9 mouse cellular contexts compared by ENCODE assay signal in the genomic region with DNA sequence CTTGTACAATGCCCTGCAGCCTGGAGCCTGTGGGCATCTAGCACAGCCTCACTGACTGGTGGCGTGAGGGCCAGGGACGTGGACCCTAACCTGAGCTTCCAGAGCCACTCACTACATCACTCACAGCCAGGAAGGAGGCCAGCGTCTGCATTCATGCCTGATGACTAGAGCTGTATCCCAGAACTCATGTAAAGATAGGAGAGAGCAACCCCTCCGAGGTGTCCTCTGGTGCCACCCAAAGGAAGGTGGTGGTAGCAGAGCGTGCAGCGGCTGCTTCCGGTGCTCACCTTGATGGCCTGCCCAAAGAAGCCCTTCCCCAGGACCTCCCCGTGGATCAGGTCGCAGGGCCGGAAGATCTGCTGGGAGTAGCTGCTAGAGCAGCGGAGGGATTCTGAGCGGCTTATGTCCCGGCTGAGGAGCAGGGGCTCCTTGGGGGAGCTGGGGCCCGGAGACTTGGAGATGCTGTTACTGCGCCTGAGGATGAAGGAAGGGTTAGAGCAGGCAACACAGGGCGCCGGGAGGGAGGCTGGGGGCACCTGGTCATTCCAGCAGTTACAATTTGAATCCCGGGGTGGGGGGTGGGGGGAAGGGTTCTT. TPM values are rescaled to one million over a fixed set of nuclear protein-coding genes. Genes with fewer than 3 reads are reported as not detected.
DNase-seq lines count a peak whose midpoint lies in the region; ATAC-seq and TF ChIP-seq lines count a peak whose summit lies in the region.
"Had no signal": no experiment of that assay in that cellular context is flagged by ENCODE, and none has a peak within 500 bp of the region (broad histone marks: within the 10 kb centered on the region; RNA-seq: fewer than 3 reads in every experiment).

No protein-coding gene starts in this region.

- peaks cover 8% of the 10 kb centered on the region for H3K4me1 ChIP-seq in heart, adult 2 months (ENCODE audit: control insufficient read depth, insufficient read depth, low read length)
- H3K4me1 ChIP-seq in lung, postnatal 0 days (ENCODE audit: insufficient read depth, low read depth, low read length), result peaks cover 13% of the 10 kb centered on the region
- H3K4me1 ChIP-seq in lung, adult 2 months (ENCODE audit: control insufficient read depth, insufficient read depth, low read length), result peaks cover 5% of the 10 kb centered on the region

- intact Hi-C loops in heart, adult 2 months (cut with DNase I), result no loop called here

- H3K9me3 ChIP-seq in lung, postnatal 0 days (ENCODE audit: low read length), result no peaks in the 10 kb centered on the region
- H3K9me3 ChIP-seq: liver, embryonic 13.5 days had no signal

- DNase-seq in heart, adult 2 months, result no peak
- no peak for DNase-seq in heart, adult 9 months (ENCODE audit: low spot score in 2 of 2)
- DNase-seq in lung, postnatal 0 days (ENCODE audit: low spot score), result no peak
- no peak for DNase-seq in lung, adult 2 months
- DNase-seq in NIH3T3 (ENCODE audit: low read depth), result peak; percentile 57
- peak; percentile 58 for DNase-seq in thymus, postnatal 0 days (ENCODE audit: low spot score)
- DNase-seq in urinary bladder, adult 2 months (ENCODE audit: low spot score), result no peak
- DNase-seq in urinary bladder, postnatal 36 days (ENCODE audit: low spot score in 2 of 2), result no peak
- DNase-seq: liver, embryonic 13.5 days had no signal

- TF ChIP-seq CTCF in heart, adult 2 months (IDR thresholded peaks at IDR 0.05), result peak; percentile 67
- TF ChIP-seq CTCF in lung, postnatal 0 days (IDR thresholded peaks at IDR 0.05), result peak; percentile 46
- no peak for TF ChIP-seq CTCF in lung, adult 2 months (IDR thresholded peaks at IDR 0.05; ENCODE audit: insufficient read depth, low read length)

- H3K79me2 ChIP-seq in heart, adult 2 months (replicated peaks; ENCODE audit: control insufficient read depth, insufficient read depth, low read length), result no peaks in the 10 kb centered on the region

- 63% methylated on average over 18 of the region's 18 CpGs for WGBS in heart, adult 2 months
- 56% methylated on average over 18 of the region's 18 CpGs for WGBS in lung, postnatal 0 days
- 67% methylated on average over 18 of the region's 18 CpGs for WGBS in lung, adult 2 months

- H3K9ac ChIP-seq in heart, adult 2 months (ENCODE audit: low read depth, low read length), result no peak overlapping the region
- no peak overlapping the region for H3K9ac ChIP-seq in lung, postnatal 0 days (replicated peaks; ENCODE audit: low read depth)
- H3K9ac ChIP-seq: liver, embryonic 13.5 days had no signal

- ATAC-seq in lung, postnatal 0 days, result no peak

- no peak for TF ChIP-seq EP300 in heart, adult 2 months (IDR thresholded peaks at IDR 0.05; ENCODE audit: insufficient read depth, low read depth, low read length)
- no peak for TF ChIP-seq EP300 in lung, postnatal 0 days (IDR thresholded peaks at IDR 0.05)

- peaks cover 3% of the 10 kb centered on the region; the same call in 1 of the 2 replicates for H3K36me3 ChIP-seq in heart, adult 2 months (ENCODE audit: control insufficient read depth, insufficient read depth, low read length)
- peaks cover 34% of the 10 kb centered on the region for H3K36me3 ChIP-seq in lung, postnatal 0 days (ENCODE audit: insufficient read depth, low read length)

- no peak for TF ChIP-seq POLR2A in heart, adult 2 months (IDR thresholded peaks at IDR 0.05; ENCODE audit: insufficient read depth, low read depth, low read length)
- TF ChIP-seq POLR2A in lung, adult 2 months (IDR thresholded peaks at IDR 0.05; ENCODE audit: borderline replicate concordance, extremely low read depth, low read depth, low read length), result no peak

- no peak overlapping the region for H3K4me2 ChIP-seq in lung, postnatal 0 days (replicated peaks; ENCODE audit: low read depth, low read length)
- H3K4me2 ChIP-seq: liver, embryonic 13.5 days had no signal

- no peak overlapping the region for H3K27ac ChIP-seq in heart, adult 2 months
- no peak overlapping the region for H3K27ac ChIP-seq in lung, postnatal 0 days (ENCODE audit: low read length)
- H3K27ac ChIP-seq: liver, embryonic 13.5 days had no signal

- no peak overlapping the region for H3K4me3 ChIP-seq in heart, adult 2 months
- no peak overlapping the region for H3K4me3 ChIP-seq in lung, postnatal 0 days (ENCODE audit: low read depth, low read length)
- no peak overlapping the region for H3K4me3 ChIP-seq in lung, adult 2 months (replicated peaks; ENCODE audit: extremely low read depth, low read depth, low read length)
- H3K4me3 ChIP-seq: liver, embryonic 13.5 days had no signal

- H3K27me3 ChIP-seq in heart, adult 2 months (ENCODE audit: control insufficient read depth, insufficient read depth, low read length), result no peaks in the 10 kb centered on the region
- H3K27me3 ChIP-seq in lung, postnatal 0 days (replicated peaks; ENCODE audit: insufficient read depth, low read length), result no peaks in the 10 kb centered on the region
- H3K27me3 ChIP-seq: liver, embryonic 13.5 days had no signal

RNA-seq across cellular contexts. Expression of a gene that starts 22.9 kb away (rescaled TPM):
- total RNA-seq in heart, adult 2 months (2021), result 10 to 100 TPM; 29.4 to 36.4 TPM
- polyA plus RNA-seq in heart, adult 2 months (2012; rRNA removed), result 29.5 and 36.2 TPM in 2 replicates
- 22.7 and 25.5 TPM in 2 replicates for polyA plus RNA-seq in lung, postnatal 0 days (2015; fragmentation: Nextera tagmentation; extraction: Ambion mirVana)
- polyA plus RNA-seq in lung, adult 2 months (2012; rRNA removed), result 23.2 and 38.3 TPM in 2 replicates
- polyA plus RNA-seq in thymus, postnatal 0 days (2015; fragmentation: Nextera tagmentation; extraction: Ambion mirVana), result 90.2 and 94.4 TPM in 2 replicates
- 37.8 and 51.7 TPM in 2 replicates for polyA plus RNA-seq in urinary bladder, adult 2 months (2012; rRNA removed)

RNA-seq across cellular contexts. Expression of a gene that starts 55.9 kb away (rescaled TPM):
- total RNA-seq in heart, adult 2 months (2021), result 10 to 100 TPM; 16.4 to 17.1 TPM
- polyA plus RNA-seq in heart, adult 2 months (2012; rRNA removed), result 39.5 and 41.8 TPM in 2 replicates
- 57.2 and 62.0 TPM in 2 replicates for polyA plus RNA-seq in lung, postnatal 0 days (2015; fragmentation: Nextera tagmentation; extraction: Ambion mirVana)
- 94.3 and 142 TPM in 2 replicates for polyA plus RNA-seq in lung, adult 2 months (2012; rRNA removed)
- polyA plus RNA-seq in thymus, postnatal 0 days (2015; fragmentation: Nextera tagmentation; extraction: Ambion mirVana), result 46.8 and 47.0 TPM in 2 replicates
- 78.9 and 96.8 TPM in 2 replicates for polyA plus RNA-seq in urinary bladder, adult 2 months (2012; rRNA removed)

Comparison
In these comparisons a context has a peak if more than half of its experiments do, and no peak if none do; other contexts are left out.
1. DNase-seq: peak in NIH3T3 (single experiment) and thymus, postnatal 0 days (single experiment); none in heart, adult 2 months (0 of 2), heart, adult 9 months (0 of 2), lung, postnatal 0 days (single experiment), lung, adult 2 months (single experiment), urinary bladder, adult 2 months (single experiment) and urinary bladder, postnatal 36 days (0 of 2).